Mouse (Mus musculus): ENCODE data around the gene Agbl3.

- TF ChIP-seq POLR2A (IDR thresholded peaks at IDR 0.05; ENCODE audit: insufficient read depth, low read depth, low read length) (no peak), CTCF (IDR thresholded peaks at IDR 0.05; ENCODE audit: insufficient read depth, low read depth, low read length) (no peak)
Measured at GRCm38 (mm10) chr6:34780943-34781289, 684 bp downstream of the Agbl3 start.
